Mouse (Mus musculus) liver, adult 2 months (tissue): ENCODE results near the gene Pltp.

Source experiments
- CTCF ChIP-seq: fragments of 200-500 bp; IDR thresholded peaks from 2 replicates; pipeline ENCODE4 v1.5.1; 2011; ENCODE audit warnings: low read depth, low read length, control low read depth
- POLR2A ChIP-seq: fragments of 200-500 bp; IDR thresholded peaks from 2 replicates; pipeline ENCODE4 v1.6.1; 2011; ENCODE audit warnings: low read length, control low read depth; ENCODE audit not compliant: insufficient read depth; ENCODE audit errors: extremely low read depth

DNA sequence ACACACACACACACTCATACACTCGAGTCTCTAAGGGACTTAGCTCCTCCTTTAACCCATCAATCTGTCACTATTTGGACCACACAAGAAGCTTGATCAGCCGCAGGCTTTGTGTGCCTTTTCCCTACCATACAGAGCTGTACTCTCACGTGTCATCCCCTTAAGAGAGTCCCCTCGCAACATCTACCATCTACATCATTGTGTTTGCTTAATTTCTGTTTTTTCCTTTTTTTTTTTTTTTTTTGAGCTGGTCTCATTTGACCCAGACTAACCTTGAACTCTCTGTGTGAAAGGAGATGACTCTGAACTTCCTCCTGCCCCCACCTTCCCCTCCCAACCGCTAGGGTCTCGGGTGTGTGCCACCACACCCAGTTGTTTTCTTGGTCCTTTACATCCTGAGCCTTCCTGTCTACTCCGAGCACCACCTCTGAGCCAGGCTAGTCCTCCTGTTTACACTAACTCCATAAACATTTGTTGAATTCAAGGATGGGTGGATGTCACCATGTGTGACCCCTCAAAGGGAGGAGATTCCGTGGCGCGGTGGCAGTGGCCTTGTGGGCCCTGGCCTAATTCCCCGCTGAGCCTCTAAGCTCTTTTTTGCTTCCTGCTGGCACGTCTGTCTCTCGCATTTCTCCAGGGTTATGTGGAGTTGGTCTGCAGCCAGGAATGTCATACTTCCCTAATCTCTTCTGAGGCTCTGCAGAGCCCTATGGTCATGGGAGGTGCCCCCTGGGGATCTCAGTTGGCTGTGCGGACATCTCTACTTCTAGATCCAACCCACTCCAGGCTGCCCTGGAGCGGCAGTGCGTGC lies 9.4 kb upstream of the Pltp start:
- TF ChIP-seq POLR2A = no peak
- no peak for TF ChIP-seq CTCF
